Mouse (Mus musculus) limb, embryonic 10.5 days (tissue): Measurements from ENCODE around the gene Zfp212. TPM values are rescaled to one million over a fixed set of nuclear protein-coding genes. Genes with fewer than 3 reads are reported as not detected.

Experiments
- DNase-seq: peaks from one replicate; pipeline ENCODE4 v3.0.0-alpha.2; 2017; ENCODE audit warnings: low spot score
- H3K27ac ChIP-seq: fragments of 300-500 bp; sonication (generic); 2 replicates; pipeline ENCODE4 v1.5.1; 2016; ENCODE audit warnings: mild to moderate bottlenecking
- H3K27me3 ChIP-seq: fragments of 300-500 bp; sonication (generic); 2 replicates; pipeline ENCODE4 v1.6.1; 2016; ENCODE audit warnings: low read depth, mild to moderate bottlenecking; ENCODE audit not compliant: poor library complexity, severe bottlenecking
- H3K36me3 ChIP-seq: fragments of 300-500 bp; sonication (generic); 2 replicates; pipeline ENCODE4 v1.6.1; 2016; ENCODE audit warnings: mild to moderate bottlenecking, moderate library complexity
- H3K4me1 ChIP-seq: fragments of 300-500 bp; sonication (generic); 2 replicates; pipeline ENCODE4 v1.6.1; 2016
- H3K4me3 ChIP-seq: fragments of 300-500 bp; sonication (generic); 2 replicates; pipeline ENCODE4 v1.5.1; 2016; ENCODE audit warnings: mild to moderate bottlenecking, moderate library complexity
- H3K9me3 ChIP-seq: fragments of 300-500 bp; sonication (generic); replicated peaks from 2 replicates; pipeline ENCODE4 v1.6.1; 2016; ENCODE audit warnings: mild to moderate bottlenecking
- WGBS: fragments of 180-500 bp; shearing (Covaris S2); methylation state at CpG from one replicate; pipeline ENCODE4 v1.1.7; 2016; 5-methylcytosine and 5-hydroxymethylcytosine counted together
- polyA plus RNA-seq: library from polyadenylated mRNA; unstranded; fragments of >200 nt; fragmentation: Nextera tagmentation; extraction: Ambion mirVana; gene quantifications from 2 replicates; pipeline ENCODE4 v1.2.1, GENCODE M21; 2016

The Zfp212 gene
- polyA plus RNA-seq: 17.8 and 19.7 TPM in 2 replicates

- WGBS: under 1% methylated on average over 67 of the region's 67 CpGs
- H3K4me1 ChIP-seq: peaks cover 19% of the 10 kb centered on the region
- 0 out of 2 replicates have a peak, but pooled peaks cover 2% of the 10 kb centered on the region for H3K36me3 ChIP-seq
- peak within 1 kb of the TSS; percentile 86 for H3K4me3 ChIP-seq
- no peaks in the 10 kb centered on the region for H3K27me3 ChIP-seq
- peak; percentile 95 for DNase-seq
- H3K9me3 ChIP-seq: no peaks in the 10 kb centered on the region
- H3K27ac ChIP-seq: peak within 1 kb of the TSS; percentile 96
Measured at GRCm38 (mm10) chr6:47920447-47921340, at the start of gene Zfp212. Gene Zfp212, plus strand, starts transcription at chr6:47920476.

GRCm38 (mm10) chr6:47872266-47872665, 48.0 kb upstream of the Zfp212 start:
- DNase-seq: no peak
- 87% methylated on average over 5 of the region's 5 CpGs for WGBS
- Histone ChIP-seq H3K27ac (no peak overlapping the region), H3K36me3 (peaks cover 13% of the 10 kb centered on the region), H3K27me3 (no peaks in the 10 kb centered on the region), H3K4me3 (no peak overlapping the region), H3K4me1 (no peaks in the 10 kb centered on the region), H3K9me3 (no peaks in the 10 kb centered on the region)

DNA sequence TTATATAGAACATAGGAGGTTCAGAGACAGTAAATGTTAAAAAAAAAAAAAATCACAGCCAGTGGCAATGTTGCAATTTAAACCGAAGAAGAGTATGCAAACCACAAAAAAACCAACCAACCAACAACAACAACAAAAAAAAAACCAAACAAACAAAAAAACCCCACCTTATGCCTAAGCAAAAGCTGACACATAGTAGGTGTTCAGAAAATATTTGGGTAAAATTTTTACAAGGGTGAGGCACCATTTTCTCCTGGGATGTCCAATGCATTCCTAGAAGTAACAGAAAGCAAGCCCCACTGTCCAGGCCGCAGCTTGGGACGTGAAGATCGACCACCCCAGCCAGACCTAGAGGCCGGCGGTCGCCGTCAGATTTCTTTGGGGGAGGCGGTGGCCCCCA, 43.2 kb upstream of the Zfp212 start, which contains the start of gene Zfp282:
Gene Zfp282 (plus strand): TSS at position 147 of the 400 bp plus-strand sequence.
- H3K9me3 ChIP-seq: no peaks in the 10 kb centered on the region
- H3K27me3 ChIP-seq: no peaks in the 10 kb centered on the region
- peaks cover 14% of the 10 kb centered on the region for H3K4me1 ChIP-seq
- peak within 1 kb of the TSS; percentile 97 for H3K27ac ChIP-seq
- 8% methylated on average over 9 of the region's 9 CpGs for WGBS
- H3K4me3 ChIP-seq: peak within 1 kb of the TSS; percentile 95
- DNase-seq: no peak
- H3K36me3 ChIP-seq: peaks cover 26% of the 10 kb centered on the region

DNA sequence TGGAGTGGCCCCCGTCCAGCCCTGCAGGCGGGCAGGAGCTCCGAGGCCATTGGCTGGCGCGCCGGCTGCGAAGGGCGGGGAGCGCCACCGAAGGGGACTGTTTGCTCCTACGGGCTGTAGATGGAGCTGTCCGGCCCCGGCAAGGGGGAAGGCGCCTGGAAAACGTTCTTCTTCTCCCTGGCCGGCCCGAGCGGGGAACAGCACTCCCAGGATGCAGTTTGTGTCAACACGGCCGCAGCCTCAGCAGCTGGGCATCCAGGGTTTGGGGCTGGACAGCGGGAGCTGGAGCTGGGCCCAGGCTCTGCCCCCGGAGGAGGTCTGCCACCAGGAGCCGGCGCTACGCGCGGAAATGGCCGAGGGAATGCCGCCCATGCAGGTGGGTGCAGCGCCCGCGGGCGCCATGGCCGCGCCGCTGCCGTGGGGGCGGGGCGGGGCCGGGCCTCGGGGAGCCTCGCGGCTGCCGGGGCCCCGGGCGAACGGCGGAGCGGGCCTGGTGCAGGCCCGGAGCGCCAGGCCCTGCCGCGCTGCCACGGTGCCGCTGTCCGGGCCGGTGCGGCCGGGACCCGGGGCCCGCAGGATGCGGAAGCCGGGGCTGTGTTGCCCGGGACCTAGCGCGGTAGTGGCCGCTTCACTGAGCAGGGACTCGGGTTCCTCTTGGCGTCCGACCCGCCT, 42.7 kb upstream of the Zfp212 start:
- DNase-seq: peak; percentile 93
- H3K4me1 ChIP-seq: peaks cover 14% of the 10 kb centered on the region
- WGBS: under 1% methylated on average over 71 of the region's 71 CpGs
- peaks cover 31% of the 10 kb centered on the region for H3K36me3 ChIP-seq
- no peaks in the 10 kb centered on the region for H3K27me3 ChIP-seq
- H3K27ac ChIP-seq: peak overlapping the region; percentile 97
- peak overlapping the region; percentile 95 for H3K4me3 ChIP-seq
- H3K9me3 ChIP-seq: no peaks in the 10 kb centered on the region

DNA sequence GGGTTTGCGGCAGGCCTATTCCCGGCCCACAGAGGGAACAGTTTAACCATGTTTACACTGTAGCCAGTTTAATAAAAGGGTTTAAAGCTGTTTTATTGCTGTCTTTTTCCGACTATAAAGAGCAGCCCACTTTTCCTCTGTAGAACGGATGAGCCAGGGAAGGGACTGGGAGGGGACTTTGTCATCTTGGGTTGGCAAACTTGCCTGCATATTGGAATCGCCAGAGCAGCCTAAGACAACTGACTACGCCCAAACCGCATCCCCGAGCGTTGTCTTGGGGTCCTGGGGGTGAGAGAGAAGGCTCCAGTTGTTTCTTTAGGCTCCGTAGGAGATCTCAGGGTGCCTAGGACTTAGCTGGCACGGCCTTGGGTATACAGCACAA, 42.2 kb upstream of the Zfp212 start:
- Histone ChIP-seq H3K36me3 (peaks cover 37% of the 10 kb centered on the region), H3K9me3 (no peaks in the 10 kb centered on the region), H3K27me3 (no peaks in the 10 kb centered on the region), H3K4me1 (peaks cover 14% of the 10 kb centered on the region), H3K4me3 (peak overlapping the region; percentile 95), H3K27ac (peak overlapping the region; percentile 97)
- 2% methylated on average over 11 of the region's 11 CpGs for WGBS
- DNase-seq: peak; percentile 53

- WGBS: 57% methylated on average over 3 of the region's 3 CpGs
- DNase-seq: no peak
Measured at GRCm38 (mm10) chr6:47878593-47878992, 41.7 kb upstream of the Zfp212 start.

GRCm38 (mm10) chr6:47879049-47879716, 41.1 kb upstream of the Zfp212 start:
- peaks cover 47% of the 10 kb centered on the region for H3K36me3 ChIP-seq
- no peaks in the 10 kb centered on the region for H3K27me3 ChIP-seq
- H3K27ac ChIP-seq: no peak overlapping the region; the same call in 1 of the 2 replicates
- 80% methylated on average over 4 of the region's 4 CpGs for WGBS
- H3K4me1 ChIP-seq: peaks cover 14% of the 10 kb centered on the region
- no peaks in the 10 kb centered on the region for H3K9me3 ChIP-seq
- DNase-seq: no peak
- H3K4me3 ChIP-seq: peak overlapping the region; percentile 95

More at GRCm38 (mm10) chr6:47878593-47878992, 41.7 kb upstream of the Zfp212 start:
- peak overlapping the region; percentile 97; the same call in 1 of the 2 replicates for H3K27ac ChIP-seq
- peak overlapping the region; percentile 95 for H3K4me3 ChIP-seq
- no peaks in the 10 kb centered on the region for H3K9me3 ChIP-seq
- peaks cover 14% of the 10 kb centered on the region for H3K4me1 ChIP-seq
- peaks cover 41% of the 10 kb centered on the region for H3K36me3 ChIP-seq
- H3K27me3 ChIP-seq: no peaks in the 10 kb centered on the region

DNA sequence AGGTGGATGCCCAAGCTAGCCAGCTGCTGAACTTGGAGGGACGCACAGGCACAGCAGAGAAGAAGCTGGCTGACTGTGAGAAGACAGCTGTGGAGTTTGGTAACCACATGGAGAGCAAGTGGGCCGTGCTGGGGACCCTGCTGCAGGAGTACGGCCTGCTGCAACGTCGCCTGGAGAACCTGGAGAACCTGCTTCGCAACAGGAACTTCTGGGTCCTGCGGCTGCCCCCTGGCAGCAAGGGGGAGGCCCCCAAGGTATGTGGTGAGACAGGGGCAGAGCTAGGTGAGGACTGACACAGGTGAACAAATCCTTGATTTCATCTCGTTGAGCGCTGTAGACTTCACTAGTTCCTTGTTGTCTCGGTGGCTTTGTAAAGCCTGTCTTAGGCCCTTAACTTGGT, 40.1 kb upstream of the Zfp212 start:
- Histone ChIP-seq H3K4me1 (peaks cover 14% of the 10 kb centered on the region), H3K9me3 (no peaks in the 10 kb centered on the region), H3K27me3 (no peaks in the 10 kb centered on the region), H3K4me3 (no peak overlapping the region), H3K36me3 (peaks cover 57% of the 10 kb centered on the region), H3K27ac (no peak overlapping the region)
- WGBS: 94% methylated on average over 10 of the region's 10 CpGs
- DNase-seq: no peak

- no peak for DNase-seq
- H3K27ac ChIP-seq: no peak overlapping the region
- H3K4me3 ChIP-seq: no peak overlapping the region
- 93% methylated on average over 8 of the region's 8 CpGs for WGBS
- peaks cover 96% of the 10 kb centered on the region for H3K36me3 ChIP-seq
- H3K9me3 ChIP-seq: no peaks in the 10 kb centered on the region
- no peaks in the 10 kb centered on the region for H3K27me3 ChIP-seq
- H3K4me1 ChIP-seq: no peaks in the 10 kb centered on the region
Measured at GRCm38 (mm10) chr6:47888812-47889383, 31.4 kb upstream of the Zfp212 start.

GRCm38 (mm10) chr6:47899416-47899815, 20.9 kb upstream of the Zfp212 start:
- Histone ChIP-seq H3K27me3 (peaks cover 28% of the 10 kb centered on the region), H3K36me3 (peaks cover 72% of the 10 kb centered on the region), H3K27ac (no peak overlapping the region), H3K4me3 (no peak overlapping the region), H3K4me1 (peaks cover under 1% of the 10 kb centered on the region), H3K9me3 (no peaks in the 10 kb centered on the region)
- no peak for DNase-seq
- 95% methylated on average over 6 of the region's 6 CpGs for WGBS

GRCm38 (mm10) chr6:47903587-47903986, 16.7 kb upstream of the Zfp212 start:
- WGBS: 79% methylated on average over 4 of the region's 4 CpGs
- Histone ChIP-seq H3K27me3 (peaks cover 45% of the 10 kb centered on the region), H3K4me1 (peaks cover 7% of the 10 kb centered on the region), H3K36me3 (peaks cover 94% of the 10 kb centered on the region), H3K4me3 (no peak overlapping the region), H3K27ac (no peak overlapping the region), H3K9me3 (no peaks in the 10 kb centered on the region; the same call in 1 of the 2 replicates)
- no peak for DNase-seq

DNA sequence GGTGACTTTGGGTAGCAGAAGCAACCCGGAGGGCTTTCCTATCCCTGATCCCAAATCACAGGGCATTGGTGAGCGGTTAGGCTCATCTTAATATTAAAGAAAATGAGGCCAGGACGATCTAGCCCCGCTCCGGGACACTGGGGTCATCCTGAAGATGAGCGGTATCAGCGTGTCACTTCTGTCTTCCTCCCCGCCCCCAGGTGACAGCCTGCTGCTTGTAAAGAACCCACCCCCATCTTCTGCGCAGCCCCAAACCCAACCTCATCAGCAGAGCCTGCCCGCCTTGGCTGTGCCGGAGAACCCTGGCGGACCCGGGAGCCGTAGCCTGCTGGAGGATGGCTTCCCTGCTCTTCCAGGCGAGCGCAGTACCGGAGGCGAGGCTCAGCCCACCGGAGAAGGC, 15.9 kb upstream of the Zfp212 start:
- peak overlapping the region; percentile 21; the same call in 1 of the 2 replicates for H3K4me3 ChIP-seq
- peak; percentile 37 for DNase-seq
- H3K36me3 ChIP-seq: peaks cover 87% of the 10 kb centered on the region
- peaks cover 45% of the 10 kb centered on the region for H3K27me3 ChIP-seq
- no peak overlapping the region for H3K27ac ChIP-seq
- peaks cover 7% of the 10 kb centered on the region for H3K4me1 ChIP-seq
- 19% methylated on average over 19 of the region's 19 CpGs for WGBS
- H3K9me3 ChIP-seq: no peaks in the 10 kb centered on the region; the same call in 1 of the 2 replicates
